Comparison of ENCODE assay signal across 11 mouse cellular contexts in genomic region chr13:41737628-41738309, GRCm38 (mm10).
DNase-seq lines count a peak whose midpoint lies in the region; ATAC-seq lines count a peak whose summit lies in the region.
"Had no signal": no experiment of that assay in that cellular context is flagged by ENCODE, and none has a peak within 500 bp of the region (broad histone marks: within the 10 kb centered on the region; RNA-seq: fewer than 3 reads in every experiment).

No protein-coding gene starts in this region.

- 52% methylated on average over 10 of the region's 10 CpGs for WGBS in hindbrain, embryonic 14.5 days
- 57% methylated on average over 10 of the region's 10 CpGs for WGBS in hindbrain, embryonic 12.5 days
- 37% methylated on average over 10 of the region's 10 CpGs for WGBS in heart, embryonic 12.5 days

- no peaks in the 10 kb centered on the region for H3K36me3 ChIP-seq in hindbrain, embryonic 14.5 days (replicated peaks; ENCODE audit: control insufficient read depth, insufficient read depth)
- no peaks in the 10 kb centered on the region for H3K36me3 ChIP-seq in hindbrain, embryonic 12.5 days
- no peaks in the 10 kb centered on the region for H3K36me3 ChIP-seq in heart, embryonic 12.5 days
- H3K36me3 ChIP-seq: embryonic facial prominence, embryonic 12.5 days; liver, embryonic 13.5 days had no signal

- no peak overlapping the region for H3K4me3 ChIP-seq in hindbrain, embryonic 14.5 days (replicated peaks; ENCODE audit: low read length)
- no peak overlapping the region for H3K4me3 ChIP-seq in hindbrain, embryonic 12.5 days
- no peak overlapping the region for H3K4me3 ChIP-seq in heart, embryonic 12.5 days
- H3K4me3 ChIP-seq: embryonic facial prominence, embryonic 12.5 days; liver, embryonic 13.5 days had no signal

- H3K4me1 ChIP-seq in hindbrain, embryonic 14.5 days (replicated peaks; ENCODE audit: control insufficient read depth, insufficient read depth, low read length) = no peaks in the 10 kb centered on the region
- 0 out of 2 replicates have a peak, but pooled peaks cover 2% of the 10 kb centered on the region for H3K4me1 ChIP-seq in hindbrain, embryonic 12.5 days
- peaks cover 20% of the 10 kb centered on the region for H3K4me1 ChIP-seq in heart, embryonic 12.5 days (replicated peaks)
- H3K4me1 ChIP-seq: embryonic facial prominence, embryonic 12.5 days; liver, embryonic 13.5 days had no signal

- no peak overlapping the region for H3K9ac ChIP-seq in hindbrain, embryonic 14.5 days
- H3K9ac ChIP-seq in hindbrain, embryonic 12.5 days = no peak overlapping the region
- no peak overlapping the region; the same call in 1 of the 2 replicates for H3K9ac ChIP-seq in heart, embryonic 12.5 days
- H3K9ac ChIP-seq: embryonic facial prominence, embryonic 12.5 days; liver, embryonic 13.5 days had no signal

- no peak overlapping the region for H3K4me2 ChIP-seq in hindbrain, embryonic 14.5 days (replicated peaks)
- H3K4me2 ChIP-seq in hindbrain, embryonic 12.5 days (replicated peaks) = no peak overlapping the region
- peak overlapping the region; percentile 18 for H3K4me2 ChIP-seq in heart, embryonic 12.5 days
- H3K4me2 ChIP-seq: embryonic facial prominence, embryonic 12.5 days; liver, embryonic 13.5 days had no signal

- ATAC-seq in hindbrain, embryonic 14.5 days (ENCODE audit: low FRiP score) = peak; percentile 51; the same call in 1 of the 2 replicates
- ATAC-seq in hindbrain, embryonic 12.5 days (ENCODE audit: low FRiP score) = no peak
- ATAC-seq in heart, embryonic 12.5 days (ENCODE audit: insufficient number of reproducible peaks, low FRiP score) = 0 out of 2 replicates have a peak, but pooled peaks have one; percentile 33
- no peak for ATAC-seq in erythroid progenitor cell, adult 5-6 weeks (replicated peaks; ENCODE audit: low FRiP score, poor library complexity, severe bottlenecking)

- H3K27me3 ChIP-seq in hindbrain, embryonic 14.5 days (ENCODE audit: control insufficient read depth, insufficient read depth, low read length) = no peaks in the 10 kb centered on the region
- H3K27me3 ChIP-seq in hindbrain, embryonic 12.5 days = no peaks in the 10 kb centered on the region
- no peaks in the 10 kb centered on the region for H3K27me3 ChIP-seq in heart, embryonic 12.5 days (replicated peaks)
- H3K27me3 ChIP-seq: CH12.LX; embryonic facial prominence, embryonic 12.5 days; liver, embryonic 13.5 days had no signal

- H3K27ac ChIP-seq in hindbrain, embryonic 14.5 days = no peak overlapping the region
- H3K27ac ChIP-seq in hindbrain, embryonic 12.5 days = no peak overlapping the region
- H3K27ac ChIP-seq in heart, embryonic 12.5 days (ENCODE audit: poor library complexity, severe bottlenecking) = peak overlapping the region; percentile 84
- H3K27ac ChIP-seq: embryonic facial prominence, embryonic 12.5 days; liver, embryonic 13.5 days had no signal

- no peaks in the 10 kb centered on the region for H3K9me3 ChIP-seq in hindbrain, embryonic 14.5 days (ENCODE audit: control insufficient read depth, low read length)
- no peaks in the 10 kb centered on the region for H3K9me3 ChIP-seq in hindbrain, embryonic 12.5 days (replicated peaks)
- H3K9me3 ChIP-seq in heart, embryonic 12.5 days (replicated peaks) = no peaks in the 10 kb centered on the region
- H3K9me3 ChIP-seq: embryonic facial prominence, embryonic 12.5 days; liver, embryonic 13.5 days had no signal

- peak; percentile 47 for DNase-seq in hindbrain, embryonic 14.5 days (ENCODE audit: low spot score)
- DNase-seq in embryo, embryonic 10.5 days (ENCODE audit: low spot score) = peak; percentile 25
- DNase-seq in lung, postnatal 14 days = peak; percentile 16
- no peak for DNase-seq in frontal cortex, postnatal 10 days (ENCODE audit: low spot score in 2 of 2)
- no peak for DNase-seq in ovary, postnatal 14 days (ENCODE audit: low spot score)
- DNase-seq: liver, embryonic 13.5 days had no signal

Comparison
In these comparisons a context has a peak if more than half of its experiments do, and no peak if none do; other contexts are left out.
1. ATAC-seq: peak in hindbrain, embryonic 14.5 days (single experiment) and heart, embryonic 12.5 days (single experiment); none in hindbrain, embryonic 12.5 days (single experiment) and erythroid progenitor cell, adult 5-6 weeks (single experiment).
2. DNase-seq: peak in hindbrain, embryonic 14.5 days (single experiment), embryo, embryonic 10.5 days (single experiment) and lung, postnatal 14 days (single experiment); none in frontal cortex, postnatal 10 days (0 of 2) and ovary, postnatal 14 days (single experiment).